ENCODE assay signal across 23 mouse cellular contexts in the genomic region with DNA sequence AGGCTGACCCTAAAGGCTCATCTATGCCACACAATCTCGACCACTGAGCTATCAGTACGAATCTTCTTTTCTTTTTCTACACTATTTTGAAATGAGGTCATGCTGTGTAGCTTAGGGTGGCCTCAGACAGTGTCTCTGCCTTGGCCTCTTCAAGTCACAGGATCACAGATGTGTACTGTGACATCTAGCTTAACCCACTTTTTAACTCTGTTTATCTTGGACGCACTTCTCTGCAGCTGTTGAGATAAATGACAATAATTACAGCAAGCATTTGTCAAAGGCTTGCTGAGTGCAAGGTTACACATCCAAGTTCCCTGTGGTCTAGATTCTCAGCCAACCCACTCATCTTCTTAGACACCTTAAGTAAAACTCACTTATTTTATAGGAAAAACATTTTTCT.
DNase-seq lines count a peak whose midpoint lies in the region; ATAC-seq and TF ChIP-seq lines count a peak whose summit lies in the region.
"Had no signal": no experiment of that assay in that cellular context is flagged by ENCODE, and none has a peak within 500 bp of the region (broad histone marks: within the 10 kb centered on the region; RNA-seq: fewer than 3 reads in every experiment).

No protein-coding gene starts in this region.

- no peak for TF ChIP-seq CTCF in heart, adult 2 months (IDR thresholded peaks at IDR 0.05)

- H3K27me3 ChIP-seq in heart, adult 2 months (ENCODE audit: control insufficient read depth, insufficient read depth, low read length), result no peaks in the 10 kb centered on the region
- H3K27me3 ChIP-seq in heart, embryonic 11.5 days (ENCODE audit: control insufficient read depth, insufficient read depth, low read length), result no peaks in the 10 kb centered on the region
- no peaks in the 10 kb centered on the region for H3K27me3 ChIP-seq in kidney, embryonic 14.5 days (ENCODE audit: control insufficient read depth, insufficient read depth, low read length)
- no peaks in the 10 kb centered on the region for H3K27me3 ChIP-seq in hindbrain, embryonic 10.5 days (ENCODE audit: insufficient read depth, poor library complexity, severe bottlenecking)
- H3K27me3 ChIP-seq: embryonic facial prominence, embryonic 12.5 days; forebrain, embryonic 12.5 days; hindbrain, embryonic 13.5 days; midbrain, embryonic 12.5 days had no signal

- no peak overlapping the region for H3K4me3 ChIP-seq in heart, adult 2 months
- H3K4me3 ChIP-seq in heart, embryonic 11.5 days (ENCODE audit: low read depth, low read length), result no peak overlapping the region
- no peak overlapping the region for H3K4me3 ChIP-seq in kidney, embryonic 14.5 days (ENCODE audit: low read length)
- no peak overlapping the region for H3K4me3 ChIP-seq in hindbrain, embryonic 10.5 days
- H3K4me3 ChIP-seq: embryonic facial prominence, embryonic 12.5 days; erythroblast, embryonic 14.5 days; forebrain, embryonic 12.5 days; hindbrain, embryonic 13.5 days; layer of hippocampus, adult 2 months; limb, embryonic 10.5 days; midbrain, embryonic 12.5 days had no signal

- no peak overlapping the region for H3K4me2 ChIP-seq in heart, embryonic 11.5 days
- H3K4me2 ChIP-seq in kidney, embryonic 14.5 days (replicated peaks; ENCODE audit: low read depth, low read length), result no peak overlapping the region
- H3K4me2 ChIP-seq: embryonic facial prominence, embryonic 12.5 days; forebrain, embryonic 12.5 days; hindbrain, embryonic 13.5 days; midbrain, embryonic 12.5 days had no signal

- no peaks in the 10 kb centered on the region for H3K79me2 ChIP-seq in heart, adult 2 months (replicated peaks; ENCODE audit: control insufficient read depth, insufficient read depth, low read length)

- H3K4me1 ChIP-seq in heart, adult 2 months (ENCODE audit: control insufficient read depth, insufficient read depth, low read length), result no peaks in the 10 kb centered on the region; the same call in 1 of the 2 replicates
- H3K4me1 ChIP-seq in heart, embryonic 11.5 days (ENCODE audit: control insufficient read depth, insufficient read depth, low read length), result no peaks in the 10 kb centered on the region
- H3K4me1 ChIP-seq in kidney, embryonic 14.5 days (ENCODE audit: control insufficient read depth, insufficient read depth, low read length), result no peaks in the 10 kb centered on the region
- no peaks in the 10 kb centered on the region for H3K4me1 ChIP-seq in hindbrain, embryonic 10.5 days (replicated peaks)
- H3K4me1 ChIP-seq: embryonic facial prominence, embryonic 12.5 days; forebrain, embryonic 12.5 days; hindbrain, embryonic 13.5 days; limb, embryonic 10.5 days; midbrain, embryonic 12.5 days had no signal

- peak overlapping the region; percentile 19; the same call in 1 of the 2 replicates for H3K27ac ChIP-seq in heart, adult 2 months
- no peak overlapping the region for H3K27ac ChIP-seq in heart, embryonic 11.5 days (ENCODE audit: low read depth, low read length)
- no peak overlapping the region for H3K27ac ChIP-seq in kidney, embryonic 14.5 days (ENCODE audit: low read depth, low read length)
- no peak overlapping the region for H3K27ac ChIP-seq in hindbrain, embryonic 10.5 days
- H3K27ac ChIP-seq: embryonic facial prominence, embryonic 12.5 days; forebrain, embryonic 12.5 days; hindbrain, embryonic 13.5 days; layer of hippocampus, adult 2 months; limb, embryonic 10.5 days; midbrain, embryonic 12.5 days had no signal

- TF ChIP-seq EP300 in heart, adult 2 months (IDR thresholded peaks at IDR 0.05; ENCODE audit: insufficient read depth, low read depth, low read length), result no peak

- 34% methylated on average over 3 of the region's 3 CpGs for WGBS in heart, adult 2 months
- WGBS in heart, embryonic 11.5 days (ENCODE audit: insufficient replicate concordance), result 50% methylated on average over 3 of the region's 3 CpGs
- 39% methylated on average over 3 of the region's 3 CpGs for WGBS in kidney, embryonic 14.5 days
- 77% methylated on average over 3 of the region's 3 CpGs for WGBS in hindbrain, embryonic 10.5 days

- no peak for ATAC-seq in heart, embryonic 11.5 days (replicated peaks; ENCODE audit: insufficient number of reproducible peaks, low FRiP score, low TSS enrichment)
- ATAC-seq in kidney, embryonic 14.5 days (ENCODE audit: low FRiP score, low TSS enrichment), result no peak
- ATAC-seq: inflammation-experienced regulatory T-cells, adult 6 months; liver, postnatal 0 days had no signal

- H3K9ac ChIP-seq in heart, adult 2 months (ENCODE audit: low read depth, low read length), result no peak overlapping the region
- no peak overlapping the region for H3K9ac ChIP-seq in heart, embryonic 11.5 days (ENCODE audit: low read depth, low read length)
- H3K9ac ChIP-seq in kidney, embryonic 14.5 days (ENCODE audit: low read depth, low read length), result no peak overlapping the region
- H3K9ac ChIP-seq: embryonic facial prominence, embryonic 12.5 days; forebrain, embryonic 12.5 days; hindbrain, embryonic 13.5 days; liver, postnatal 0 days; midbrain, embryonic 12.5 days had no signal

- no peaks in the 10 kb centered on the region for H3K36me3 ChIP-seq in heart, adult 2 months (ENCODE audit: control insufficient read depth, insufficient read depth, low read length)
- H3K36me3 ChIP-seq in heart, embryonic 11.5 days (ENCODE audit: control insufficient read depth, insufficient read depth, low read length), result no peaks in the 10 kb centered on the region
- H3K36me3 ChIP-seq in kidney, embryonic 14.5 days (ENCODE audit: control insufficient read depth, insufficient read depth, low read length), result no peaks in the 10 kb centered on the region
- H3K36me3 ChIP-seq in hindbrain, embryonic 10.5 days, result no peaks in the 10 kb centered on the region
- H3K36me3 ChIP-seq: embryonic facial prominence, embryonic 12.5 days; forebrain, embryonic 12.5 days; hindbrain, embryonic 13.5 days; limb, embryonic 10.5 days; midbrain, embryonic 12.5 days had no signal

- TF ChIP-seq POLR2A in heart, adult 2 months (IDR thresholded peaks at IDR 0.05; ENCODE audit: insufficient read depth, low read depth, low read length), result no peak

- intact Hi-C loops in heart, adult 2 months (cut with DNase I), result no loop called here

- no peaks in the 10 kb centered on the region for H3K9me3 ChIP-seq in heart, embryonic 11.5 days (replicated peaks; ENCODE audit: control insufficient read depth, low read length)
- H3K9me3 ChIP-seq in kidney, embryonic 14.5 days (ENCODE audit: control insufficient read depth, low read length), result no peaks in the 10 kb centered on the region
- no peaks in the 10 kb centered on the region for H3K9me3 ChIP-seq in hindbrain, embryonic 10.5 days
- H3K9me3 ChIP-seq: embryonic facial prominence, embryonic 12.5 days; forebrain, embryonic 12.5 days; hindbrain, embryonic 13.5 days; limb, embryonic 10.5 days; midbrain, embryonic 12.5 days had no signal

- no peak for DNase-seq in heart, adult 2 months
- peak; percentile 27 for DNase-seq in kidney, adult 9 months
- DNase-seq in adipocyte (ENCODE audit: low spot score), result peak; percentile 17
- peak; percentile 26 for DNase-seq in kidney, postnatal 10 days
- no peak for DNase-seq in hindbrain, embryonic 10.5 days (ENCODE audit: low spot score)
- DNase-seq: adrenal gland, adult 8-10 months; B cell, adult 2 months; cerebellum, adult 18-20 months; liver; right cerebral cortex, postnatal 14 days; spleen, adult 18-20 months; thymus, postnatal 36 days had no signal

Comparison
In these comparisons a context has a peak if more than half of its experiments do, and no peak if none do; other contexts are left out.
1. DNase-seq: peak in kidney, adult 9 months (single experiment), adipocyte (single experiment) and kidney, postnatal 10 days (single experiment); none in heart, adult 2 months (0 of 2) and hindbrain, embryonic 10.5 days (single experiment).